Mouse (Mus musculus) bone marrow, adult 2 months (tissue): ENCODE data around the gene Gpatch1.

Experiments
- CTCF ChIP-seq: fragments of 200-500 bp; IDR thresholded peaks from 2 replicates; pipeline ENCODE4 v1.5.1; 2011; ENCODE audit warnings: low read length, control low read depth; ENCODE audit not compliant: control insufficient read depth, insufficient read depth
- POLR2A ChIP-seq: fragments of 200-500 bp; IDR thresholded peaks from 2 replicates; pipeline ENCODE4 v1.6.1; 2011; ENCODE audit warnings: low read depth, mild to moderate bottlenecking, control low read depth, low read length, borderline replicate concordance; ENCODE audit not compliant: control insufficient read depth

GRCm38 (mm10) chr7:35353306-35353705 is 35.1 kb upstream of the Gpatch1 start:
- TF ChIP-seq POLR2A (no peak), CTCF (no peak)
